Mouse (Mus musculus) spleen, adult 2 months (tissue): Measurements from ENCODE around the gene Ccdc65. TPM values are rescaled to one million over a fixed set of nuclear protein-coding genes. Genes with fewer than 3 reads are reported as not detected.

Source experiments
- DNase-seq, 2 experiments: peaks; one replicate each; pipeline versions ENCODE4 v3.0.0 to v3.0.0-alpha.2; 2012 to 2021; ENCODE audit warnings: low spot score in 2 of 2, low read depth in 1 of 2
- H3K27ac ChIP-seq: fragments of 200-500 bp; 2 replicates; pipeline ENCODE4 v1.5.1; 2012; ENCODE audit warnings: low read length, inconsistent platforms; ENCODE audit not compliant: insufficient read depth
- H3K27me3 ChIP-seq: fragments of 200-500 bp; 2 replicates; pipeline ENCODE4 v1.6.1; 2012; ENCODE audit warnings: mild to moderate bottlenecking, moderate library complexity, low read length, inconsistent platforms; ENCODE audit not compliant: control insufficient read depth, insufficient read depth
- H3K36me3 ChIP-seq: fragments of 200-500 bp; 2 replicates; pipeline ENCODE4 v1.6.1; 2012; ENCODE audit warnings: mild to moderate bottlenecking, low read length, inconsistent platforms; ENCODE audit not compliant: control insufficient read depth, insufficient read depth
- H3K4me1 ChIP-seq: fragments of 200-500 bp; 2 replicates; pipeline ENCODE4 v1.6.1; 2011; ENCODE audit warnings: inconsistent platforms; ENCODE audit not compliant: control insufficient read depth, insufficient read depth, insufficient read length
- H3K4me3 ChIP-seq: fragments of 200-500 bp; 2 replicates; pipeline ENCODE4 v1.5.1; 2011; ENCODE audit warnings: mild to moderate bottlenecking, inconsistent platforms; ENCODE audit not compliant: insufficient read depth, insufficient read length; ENCODE audit errors: extremely low read depth
- CTCF ChIP-seq: fragments of 200-500 bp; IDR thresholded peaks from 2 replicates; pipeline ENCODE4 v1.5.1; 2011; ENCODE audit warnings: mild to moderate bottlenecking, inconsistent platforms; ENCODE audit not compliant: insufficient read depth, insufficient read length, insufficient replicate concordance; ENCODE audit errors: extremely low read depth
- POLR2A ChIP-seq: fragments of 200-500 bp; IDR thresholded peaks from 2 replicates; pipeline ENCODE4 v1.6.1; 2011; ENCODE audit warnings: low read depth, low read length, inconsistent platforms
- WGBS: fragments of 180-500 bp; shearing (Covaris S2); methylation state at CpG from one replicate; pipeline ENCODE4 v1.1.7; 2018; 5-methylcytosine and 5-hydroxymethylcytosine counted together
- polyA plus RNA-seq: library from polyadenylated mRNA; depleted of rRNA; stranded (reverse); fragments of >200 nt; gene quantifications from 2 replicates; pipeline ENCODE4 v1.2.3, GENCODE M21; 2012

Ccdc65 gene
- polyA plus RNA-seq, 1 experiment, result not detected

GRCm38 (mm10) chr15:98674284-98674993 lies 33.6 kb upstream of the Ccdc65 start:
- no peak for TF ChIP-seq CTCF
- no peak for TF ChIP-seq POLR2A
- no peak for DNase-seq
- Histone ChIP-seq H3K36me3 (no peaks in the 10 kb centered on the region), H3K4me3 (no peak overlapping the region), H3K4me1 (peaks cover 5% of the 10 kb centered on the region; the same call in 1 of the 2 replicates), H3K27ac (no peak overlapping the region), H3K27me3 (no peaks in the 10 kb centered on the region; the same call in none of the 2 replicates)
- 35% methylated on average over 7 of the region's 7 CpGs for WGBS

GRCm38 (mm10) chr15:98674994-98675545 lies 32.9 kb upstream of the Ccdc65 start:
- Histone ChIP-seq H3K27me3 (no peaks in the 10 kb centered on the region; the same call in none of the 2 replicates), H3K4me3 (no peak overlapping the region), H3K36me3 (no peaks in the 10 kb centered on the region), H3K4me1 (peaks cover 5% of the 10 kb centered on the region; the same call in 1 of the 2 replicates), H3K27ac (no peak overlapping the region)
- 41% methylated on average over 11 of the region's 11 CpGs for WGBS
- DNase-seq, result no peak
- TF ChIP-seq CTCF (no peak), POLR2A (no peak)

GRCm38 (mm10) chr15:98675634-98676250 lies 32.3 kb upstream of the Ccdc65 start:
- H3K4me3 ChIP-seq, result no peak overlapping the region
- no peaks in the 10 kb centered on the region for H3K36me3 ChIP-seq
- TF ChIP-seq CTCF, result no peak
- TF ChIP-seq POLR2A, result no peak
- no peaks in the 10 kb centered on the region; the same call in none of the 2 replicates for H3K27me3 ChIP-seq
- DNase-seq, result no peak
- H3K4me1 ChIP-seq, result peaks cover 5% of the 10 kb centered on the region; the same call in 1 of the 2 replicates
- 15% methylated on average over 14 of the region's 14 CpGs for WGBS
- H3K27ac ChIP-seq, result no peak overlapping the region

GRCm38 (mm10) chr15:98676471-98676870 lies 31.5 kb upstream of the Ccdc65 start:
- H3K27ac ChIP-seq, result no peak overlapping the region
- no peak for TF ChIP-seq CTCF
- no peak for TF ChIP-seq POLR2A
- WGBS, result 2% methylated on average over 9 of the region's 9 CpGs
- DNase-seq, result no peak
- H3K4me3 ChIP-seq, result 0 out of 2 replicates have a peak overlapping the region, but pooled peaks have one; percentile 12
- peaks cover 5% of the 10 kb centered on the region; the same call in 1 of the 2 replicates for H3K4me1 ChIP-seq
- no peaks in the 10 kb centered on the region; the same call in none of the 2 replicates for H3K27me3 ChIP-seq
- no peaks in the 10 kb centered on the region for H3K36me3 ChIP-seq

GRCm38 (mm10) chr15:98676940-98677728 lies 30.9 kb upstream of the Ccdc65 start, which contains the start of gene Rnd1:
Rnd1 (minus strand) TSS chr15:98677461.
- TF ChIP-seq CTCF (no peak), POLR2A (peak; percentile 85)
- Histone ChIP-seq H3K27ac (no peak within 1 kb of the TSS), H3K36me3 (no peaks in the 10 kb centered on the region), H3K27me3 (no peaks in the 10 kb centered on the region; the same call in none of the 2 replicates), H3K4me1 (peaks cover 5% of the 10 kb centered on the region; the same call in 1 of the 2 replicates), H3K4me3 (peak within 1 kb of the TSS; percentile 57)
- 1% methylated on average over 36 of the region's 37 CpGs for WGBS
- DNase-seq, result peak; percentile 26 to 55

GRCm38 (mm10) chr15:98677977-98678376 lies 30.0 kb upstream of the Ccdc65 start:
- TF ChIP-seq CTCF (no peak), POLR2A (no peak)
- Histone ChIP-seq H3K27me3 (no peaks in the 10 kb centered on the region; the same call in none of the 2 replicates), H3K4me1 (peaks cover 5% of the 10 kb centered on the region; the same call in 1 of the 2 replicates), H3K36me3 (no peaks in the 10 kb centered on the region), H3K27ac (no peak overlapping the region), H3K4me3 (no peak overlapping the region)
- no peak for DNase-seq
- WGBS, result 88% methylated on average over 7 of the region's 7 CpGs
